Mouse (Mus musculus) layer of hippocampus, postnatal 36 days (tissue): Measurements from ENCODE around the gene Olfr704. TPM values are rescaled to one million over a fixed set of nuclear protein-coding genes. Genes with fewer than 3 reads are reported as not detected.
"Not testable (repeated sequence)": the region's sequence is repeated elsewhere in the genome, so short reads cannot be mapped to it uniquely, and the experiment has no call there.

ENCODE experiments used
- DNase-seq, 2 experiments: peaks; one replicate each; pipeline ENCODE4 v3.0.0; 2022
- total RNA-seq, 2 experiments: library from RNA; stranded (reverse); gene quantifications; 2 replicates each; pipeline ENCODE4 v1.2.3; 2021

Olfr704 gene
- total RNA-seq = not detected

- no peak for DNase-seq
Observed at GRCm38 (mm10) chr7:106862885-106863284, at the start of gene Olfr704. Gene Olfr704 (plus strand): TSS chr7:106863185.

- DNase-seq = no peak
Observed at GRCm38 (mm10) chr7:106813829-106814228, 49.2 kb upstream of the Olfr704 start, which contains the start of gene Olfr701. Gene Olfr701 (plus strand): TSS chr7:106814129.

GRCm38 (mm10) chr7:106815775-106816174 is 47.2 kb upstream of the Olfr704 start:
- no peak for DNase-seq

GRCm38 (mm10) chr7:106818414-106818813 is 44.6 kb upstream of the Olfr704 start:
- DNase-seq = no peak

GRCm38 (mm10) chr7:106833793-106834192 is 29.2 kb upstream of the Olfr704 start, which contains the start of gene Olfr702:
Gene Olfr702 (minus strand): TSS chr7:106833893.
- no peak for DNase-seq

- no peak for DNase-seq
Observed at GRCm38 (mm10) chr7:106843060-106843459, 19.9 kb upstream of the Olfr704 start, which contains the start of gene Olfr703. Gene Olfr703 (plus strand): TSS chr7:106843360.

GRCm38 (mm10) chr7:106876791-106877190 is 13.8 kb downstream of the Olfr704 start, which contains the start of gene Olfr705:
Gene Olfr705 (minus strand): TSS chr7:106876891.
- no peak for DNase-seq

- no peak for DNase-seq
Observed at GRCm38 (mm10) chr7:106888062-106888461, 25.1 kb downstream of the Olfr704 start, which contains the start of gene Olfr706. Gene Olfr706 (minus strand): TSS chr7:106888162.

- DNase-seq = not testable (repeated sequence)
Observed at GRCm38 (mm10) chr7:106901141-106901540, 38.2 kb downstream of the Olfr704 start, which contains the start of gene Olfr707. Gene Olfr707 (minus strand): TSS chr7:106901241.

- no peak for DNase-seq
Observed at GRCm38 (mm10) chr7:106907676-106908075, 44.7 kb downstream of the Olfr704 start, which contains the start of gene Olfr1532-ps1. Gene Olfr1532-ps1 (plus strand): TSS chr7:106908001.

Other genes with a start within 250 kb of the Olfr704 start
- gene Olfr693, start 182.6 kb upstream of the Olfr704 start, total RNA-seq = not detected
- gene Olfr694, start 171.4 kb upstream of the Olfr704 start, total RNA-seq = not detected
- gene Olfr695, start 146.8 kb upstream of the Olfr704 start, total RNA-seq = not detected
- gene Olfr697, start 120.7 kb upstream of the Olfr704 start, total RNA-seq = not detected
- not detected for gene Olfr698, start 107.8 kb upstream of the Olfr704 start, total RNA-seq
- gene Olfr699, start 70.0 kb upstream of the Olfr704 start, total RNA-seq = not detected
- not detected for gene Olfr700, start 54.4 kb upstream of the Olfr704 start, total RNA-seq
- not detected for gene Olfr701, start 49.1 kb upstream of the Olfr704 start, total RNA-seq
- not detected for gene Olfr702, start 29.3 kb upstream of the Olfr704 start, total RNA-seq
- gene Olfr703, start 19.8 kb upstream of the Olfr704 start, total RNA-seq = not detected
- gene Olfr705, start 13.7 kb downstream of the Olfr704 start, total RNA-seq = not detected
- not detected for gene Olfr706, start 25.0 kb downstream of the Olfr704 start, total RNA-seq
- not detected for gene Olfr707, start 38.1 kb downstream of the Olfr704 start, total RNA-seq
- not detected for gene Olfr1532-ps1, start 44.8 kb downstream of the Olfr704 start, total RNA-seq
- gene Olfr709-ps1, start 69.0 kb downstream of the Olfr704 start, total RNA-seq = not detected
- not detected for gene Olfr710, start 85.1 kb downstream of the Olfr704 start, total RNA-seq
- under 1 TPM in 1 of 2 experiments, not detected in 1; 0.05 TPM for gene Olfr6, start 100.8 kb downstream of the Olfr704 start, total RNA-seq
- not detected for gene Olfr711, start 112.3 kb downstream of the Olfr704 start, total RNA-seq
- gene Olfr2, start 142.9 kb downstream of the Olfr704 start, total RNA-seq = not detected
- not detected for gene Olfr713, start 168.0 kb downstream of the Olfr704 start, total RNA-seq
- gene Olfr714, start 207.8 kb downstream of the Olfr704 start, total RNA-seq = not detected
- gene Olfr17, start 230.0 kb downstream of the Olfr704 start, total RNA-seq = not detected
- not detected for gene Olfr715b, start 247.2 kb downstream of the Olfr704 start, total RNA-seq